Mouse (Mus musculus): ENCODE data around the gene P4ha1.

- TF ChIP-seq POLR2A (IDR thresholded peaks at IDR 0.05; ENCODE audit: borderline replicate concordance, extremely low read depth, insufficient read depth, insufficient read length, poor library complexity, severe bottlenecking) (no peak), CTCF (IDR thresholded peaks at IDR 0.05; ENCODE audit: borderline replicate concordance, extremely low read depth, insufficient read depth, insufficient read length) (no peak)
Measured at GRCm38 (mm10) chr10:59380411-59380821, 57.3 kb downstream of the P4ha1 start.
